Mouse (Mus musculus) common myeloid progenitor, adult 5-6 weeks (primary cell): Measurements from ENCODE around the gene 2610507B11Rik. TPM values are rescaled to one million over a fixed set of nuclear protein-coding genes. Genes with fewer than 3 reads are reported as not detected.
A peak's percentile ranks its signal among the peaks of the same experiment; 100 is the strongest.

Source experiments
- ATAC-seq: replicated peaks from 2 replicates; pipeline ENCODE4 v1.8.0; 2016; ENCODE audit warnings: low read depth, mild to moderate bottlenecking, moderate TSS enrichment, inconsistent platforms; ENCODE audit not compliant: poor library complexity, severe bottlenecking
- total RNA-seq: library from RNA; stranded (forward); fragments of 200-1000, 187-1606 nt; gene quantifications from 2 replicates; pipeline ENCODE4 v1.2.3, GENCODE M21; 2017

2610507B11Rik gene
- total RNA-seq, 1 experiment from 2014 or later, result 88.7 TPM

DNA sequence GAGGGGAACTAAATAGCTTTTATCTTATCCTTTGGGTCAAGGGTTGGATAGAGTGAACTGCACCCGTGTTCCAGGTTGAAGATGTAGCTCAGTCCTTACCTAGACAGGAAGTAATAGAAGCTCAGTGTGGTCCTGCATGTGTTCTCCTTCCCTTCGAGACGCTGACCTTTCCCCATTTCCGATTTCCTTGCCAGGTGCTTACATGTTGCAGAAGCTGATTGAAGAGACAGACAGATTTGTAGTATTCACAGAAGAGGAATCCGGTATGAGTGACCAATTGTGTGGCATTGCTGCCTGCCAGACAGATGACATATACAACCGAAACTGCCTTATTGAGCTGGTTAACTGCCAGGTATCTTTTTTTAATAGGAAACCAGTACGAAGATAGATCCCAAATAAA, 17.3 kb downstream of the 2610507B11Rik start:
- no peak for ATAC-seq

DNA sequence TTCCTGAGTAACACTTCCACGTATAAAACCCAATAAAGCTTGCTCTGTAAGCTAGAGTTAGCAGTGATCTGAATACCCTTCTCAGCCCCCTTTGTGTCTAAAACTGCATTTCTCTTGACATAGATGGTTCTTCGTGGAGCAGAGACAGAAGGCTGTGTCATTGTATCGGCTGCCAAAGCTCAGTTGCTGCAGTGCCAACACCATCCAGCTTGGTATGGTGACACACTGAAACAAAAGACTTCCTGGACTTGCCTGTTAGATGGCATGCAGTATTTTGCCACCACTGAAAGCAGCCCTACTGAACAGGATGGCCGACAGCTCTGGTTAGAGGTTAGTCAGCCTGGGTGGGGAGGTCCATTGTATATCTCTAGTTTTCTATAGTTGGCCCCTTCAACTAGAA, 18.0 kb downstream of the 2610507B11Rik start:
- no peak for ATAC-seq

DNA sequence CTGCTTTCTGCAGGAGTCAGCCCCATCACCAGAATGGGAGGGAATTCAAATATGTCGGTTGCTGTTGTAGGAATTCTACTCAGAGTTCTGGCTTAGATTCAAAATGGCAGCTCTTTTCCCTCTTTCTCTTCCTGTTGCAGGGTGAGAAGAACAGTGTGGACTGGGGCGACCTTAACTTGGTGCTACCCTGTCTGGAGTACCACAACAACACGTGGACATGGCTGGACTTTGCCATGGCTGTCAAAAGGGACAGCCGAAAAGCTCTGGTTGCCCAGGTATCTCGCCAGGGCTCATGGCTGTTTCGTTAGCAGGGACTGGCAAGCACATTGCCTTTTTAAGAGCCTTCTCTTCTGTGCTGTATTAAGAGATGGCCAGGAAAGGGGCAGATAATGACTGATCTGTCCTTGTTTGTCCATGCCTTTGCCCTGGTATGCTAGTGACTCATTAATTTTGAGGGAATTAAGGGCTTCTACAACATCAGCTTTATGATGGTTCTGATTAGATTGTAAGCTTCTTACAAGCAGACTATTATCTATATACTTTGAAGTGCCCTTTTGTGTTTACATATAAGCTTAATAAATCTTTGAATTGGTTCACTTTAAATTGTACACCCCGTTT, 27.7 kb downstream of the 2610507B11Rik start:
- ATAC-seq, result no peak

DNA sequence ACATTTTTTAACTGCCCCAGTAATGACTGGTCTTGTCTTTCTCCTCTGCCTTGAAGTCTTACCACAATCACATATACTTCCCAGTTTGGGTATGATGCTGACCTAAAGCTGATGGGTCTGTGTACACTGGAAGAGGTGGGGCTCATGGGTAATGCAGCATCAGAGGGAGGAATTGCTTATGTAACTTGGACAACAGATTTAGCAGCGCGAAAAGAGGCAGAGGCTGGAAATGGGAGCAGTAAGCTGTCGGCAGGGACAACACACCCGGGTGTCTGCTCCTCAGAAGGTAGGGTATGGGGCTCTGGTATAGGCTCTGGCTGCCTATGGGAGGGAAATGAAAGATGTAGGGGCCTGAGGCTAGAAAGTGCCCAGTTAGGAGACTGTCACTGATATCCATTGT, 29.1 kb downstream of the 2610507B11Rik start, which contains the start of gene BC030499:
BC030499 (plus strand) TSS at position 188 of the 400 bp plus-strand sequence.
- no peak for ATAC-seq

DNA sequence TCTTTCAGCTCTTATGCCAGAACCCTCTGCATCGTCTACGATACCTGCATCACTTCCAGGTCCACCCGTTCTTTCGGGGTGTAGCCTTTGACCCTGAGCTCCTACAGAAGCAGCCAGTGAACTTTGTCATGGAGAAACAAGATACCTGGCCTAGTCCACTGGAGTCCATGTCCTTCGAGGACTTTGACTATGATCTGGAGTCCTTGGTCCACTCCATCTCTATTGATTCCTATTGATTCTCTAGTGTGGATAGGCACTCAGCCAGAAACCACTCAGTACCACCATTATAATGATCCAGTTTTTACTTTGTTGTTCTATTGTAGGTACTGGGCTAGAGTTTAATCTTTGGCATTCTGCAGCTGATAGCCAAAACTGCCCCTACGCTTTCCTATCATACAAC, 33.0 kb downstream of the 2610507B11Rik start:
- no peak for ATAC-seq

DNA sequence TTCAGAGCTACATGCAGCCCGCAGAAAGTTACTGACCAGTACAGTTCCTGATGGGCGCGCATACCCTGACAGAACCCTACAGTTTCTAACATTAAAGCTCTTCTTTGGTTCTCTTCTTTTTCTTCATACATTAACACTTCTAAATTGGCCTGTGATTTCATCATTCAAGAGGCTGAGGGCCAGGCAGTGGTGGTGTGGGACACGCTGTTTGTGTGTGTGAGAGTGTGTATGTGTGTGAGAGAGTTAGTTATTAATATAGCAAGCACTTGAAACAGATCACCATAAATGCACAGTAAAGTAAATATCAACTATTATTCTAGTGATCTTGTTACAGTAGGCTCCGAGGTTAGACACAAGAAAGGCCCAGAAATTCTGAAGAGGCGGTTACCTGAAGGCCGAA, 39.4 kb downstream of the 2610507B11Rik start:
- no peak for ATAC-seq

DNA sequence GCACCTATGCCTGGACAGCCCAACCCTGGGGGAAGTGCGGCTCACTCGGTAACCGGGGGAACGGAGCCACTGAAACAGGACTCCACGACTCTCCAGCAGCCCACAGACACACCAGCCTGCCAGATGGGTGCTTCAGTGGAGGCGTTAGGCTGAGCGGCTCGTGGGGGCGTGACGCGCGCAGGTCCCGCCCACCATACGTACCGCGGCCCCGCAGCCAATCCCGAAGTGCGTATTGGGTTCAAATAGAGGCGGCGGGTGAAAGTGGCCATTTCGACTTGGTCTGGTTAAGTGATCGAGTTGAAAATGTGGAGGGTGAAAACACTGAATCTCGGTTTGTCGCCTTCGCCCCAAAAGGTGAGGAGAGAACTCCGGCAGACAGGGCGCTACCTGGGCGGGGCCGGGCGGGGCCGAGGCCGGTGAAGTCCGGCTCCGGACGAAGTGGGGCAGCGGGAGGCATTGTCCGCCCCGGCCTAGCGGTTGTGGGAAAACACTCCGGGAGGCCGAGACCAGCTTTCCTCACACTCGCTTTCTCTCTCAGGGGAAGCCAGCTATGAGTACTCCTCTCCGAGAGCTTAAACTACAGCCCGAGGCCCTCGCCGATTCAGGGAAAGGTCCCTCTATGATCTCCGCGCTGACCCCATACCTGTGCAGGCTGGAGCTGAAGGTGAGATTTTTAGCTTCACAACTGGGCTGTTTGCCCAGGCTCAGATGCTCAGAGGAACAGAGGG, 40.0 kb downstream of the 2610507B11Rik start, which contains the start of gene Spag5:
Spag5 (plus strand) TSS at position 173 of the 728 bp plus-strand sequence.
- peak; percentile 100 for ATAC-seq

DNA sequence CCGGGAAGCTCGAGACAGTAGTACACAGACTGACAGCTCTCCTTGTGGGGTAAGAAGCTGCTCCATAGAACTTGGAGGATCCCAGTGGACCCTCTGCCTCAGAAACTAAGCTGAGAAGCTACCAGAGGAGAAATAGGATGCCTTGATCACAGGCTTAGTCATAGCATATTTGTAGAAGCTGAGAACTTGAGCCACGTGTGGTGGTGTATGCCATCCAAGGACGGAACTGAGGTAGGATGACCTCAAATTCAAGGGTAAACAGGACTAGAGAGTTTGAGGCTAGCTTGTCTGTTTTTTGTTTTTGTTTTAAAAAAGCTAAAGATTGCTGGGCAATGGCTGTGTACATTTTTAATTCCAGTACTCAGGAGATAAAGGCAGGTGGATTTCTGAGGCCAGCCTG, 43.7 kb downstream of the 2610507B11Rik start:
- ATAC-seq, result no peak

DNA sequence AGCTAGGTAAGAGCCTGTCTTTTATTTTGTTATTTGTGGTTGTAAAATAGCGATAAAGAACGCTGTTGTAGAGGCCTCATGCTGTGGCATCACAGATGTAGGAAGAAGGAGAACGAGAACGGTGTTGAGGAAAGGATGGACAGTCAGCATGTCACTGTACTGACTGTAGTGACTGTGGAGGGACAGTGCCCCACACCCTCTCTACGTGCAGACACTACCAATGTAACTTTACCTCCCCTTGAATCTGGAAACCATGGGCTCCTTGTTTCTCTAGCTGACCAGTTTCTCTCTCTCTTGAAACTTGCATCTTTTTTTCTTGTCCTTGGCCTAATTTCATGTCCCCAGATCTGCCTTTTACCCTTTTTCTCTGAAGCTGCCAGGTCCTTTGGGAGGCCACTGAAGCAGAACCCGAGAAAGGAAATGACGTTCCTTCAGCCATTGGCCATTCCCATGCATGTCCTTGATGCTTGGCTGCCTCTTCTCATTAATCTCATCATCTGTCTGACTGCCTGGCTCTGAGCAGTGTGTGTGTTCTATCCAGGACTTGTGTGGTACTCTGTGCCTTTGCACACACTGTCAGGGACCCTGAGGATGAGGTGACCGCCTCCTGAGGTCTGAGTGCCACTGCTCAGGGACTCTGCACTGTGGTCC, 49.4 kb downstream of the 2610507B11Rik start:
- no peak for ATAC-seq

DNA sequence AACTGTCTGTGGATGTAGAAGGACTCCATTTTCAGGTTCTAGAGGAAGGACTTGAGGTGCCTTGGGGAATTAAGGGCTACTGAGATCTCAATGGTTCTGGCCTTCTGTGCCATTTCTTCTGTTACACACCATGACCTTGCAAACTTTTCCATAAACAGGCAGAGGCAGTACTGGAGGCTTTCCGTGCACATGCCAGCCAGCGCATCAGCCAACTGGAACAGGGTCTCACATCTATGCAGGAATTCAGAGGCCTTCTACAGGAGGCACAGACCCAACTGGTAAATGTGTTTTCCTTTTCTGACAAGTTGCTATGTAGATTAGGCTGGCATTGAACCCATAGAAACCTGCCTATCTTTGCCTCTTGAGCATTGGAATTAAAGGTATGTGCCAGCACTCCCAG, 52.1 kb downstream of the 2610507B11Rik start:
- ATAC-seq, result no peak

DNA sequence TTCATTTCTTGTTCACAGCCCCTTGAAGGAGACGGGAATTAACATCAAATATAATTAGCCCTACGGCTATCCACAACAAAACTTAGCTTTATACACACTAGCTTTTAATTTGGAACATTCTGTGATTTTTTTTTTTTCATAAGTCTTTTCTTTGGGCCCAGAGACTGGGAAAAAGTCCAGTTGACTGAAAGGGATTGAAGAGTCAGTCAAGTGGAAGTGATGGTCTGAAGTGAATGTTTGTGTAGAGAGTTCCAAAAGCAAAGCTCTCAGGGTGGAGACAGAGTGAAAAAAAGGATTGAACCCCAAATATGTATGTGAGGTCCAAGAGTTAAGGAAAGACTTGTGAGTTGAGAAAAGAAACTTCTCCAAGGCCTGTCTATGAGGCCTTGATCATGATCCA, 56.9 kb downstream of the 2610507B11Rik start:
- no peak for ATAC-seq

DNA sequence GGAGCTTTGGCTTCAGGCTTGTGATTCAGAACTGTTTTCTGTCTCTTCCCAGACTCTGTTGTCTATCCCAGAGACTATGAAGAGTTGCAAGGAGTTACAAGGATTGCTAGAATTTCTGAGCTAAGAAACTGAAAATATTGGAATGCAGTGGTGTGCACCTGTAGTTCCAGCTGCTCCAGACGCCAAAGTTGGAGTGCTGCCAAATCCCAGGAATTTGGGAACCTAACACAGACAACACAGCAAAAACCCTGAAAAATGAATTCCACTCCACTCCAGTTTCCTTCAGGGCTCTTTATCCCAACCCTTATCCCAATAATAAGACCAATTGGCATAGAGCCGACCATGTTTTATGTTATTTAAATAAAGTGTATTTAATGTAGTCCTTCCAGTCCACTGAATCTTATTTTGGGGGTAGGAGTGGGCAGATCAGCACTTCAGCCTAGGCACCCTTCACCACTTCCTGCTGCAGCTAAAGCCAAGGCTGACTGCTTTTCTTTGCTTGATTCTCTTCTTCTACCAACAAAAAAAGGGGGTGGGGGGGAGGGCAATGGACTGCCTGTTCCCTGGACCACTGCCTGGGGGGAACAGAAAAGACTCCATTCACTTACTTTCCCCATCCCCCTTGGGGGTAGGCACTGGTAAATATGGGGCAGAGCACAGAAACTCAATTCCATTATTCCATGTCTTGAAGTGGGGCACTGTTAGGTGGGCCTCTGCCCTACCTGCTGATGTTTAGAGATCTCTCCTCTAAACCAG, 60.7 kb downstream of the 2610507B11Rik start:
- no peak for ATAC-seq

DNA sequence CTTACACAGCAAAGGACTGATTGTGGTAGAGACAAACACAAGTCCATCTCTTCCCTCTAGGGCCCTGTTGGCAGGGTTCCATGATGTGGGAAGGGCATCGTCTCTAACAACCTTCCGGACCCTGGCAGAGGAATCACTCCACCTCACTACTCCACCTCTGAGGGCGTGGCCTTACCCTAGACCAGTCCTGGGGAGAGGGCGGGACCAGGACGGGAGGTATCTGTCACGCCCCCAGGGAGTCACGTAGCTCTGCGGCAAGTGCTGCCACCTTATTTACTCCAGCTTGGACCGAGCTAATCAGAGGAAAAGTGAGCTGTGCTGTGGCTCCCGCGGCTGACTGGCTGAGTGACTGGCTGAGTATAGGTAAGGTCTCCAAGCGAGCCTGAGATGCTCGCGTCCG, 61.3 kb downstream of the 2610507B11Rik start, which contains the start of gene Aldoc:
Aldoc (plus strand) TSS at position 109 of the 400 bp plus-strand sequence.
- peak; percentile 97 for ATAC-seq

DNA sequence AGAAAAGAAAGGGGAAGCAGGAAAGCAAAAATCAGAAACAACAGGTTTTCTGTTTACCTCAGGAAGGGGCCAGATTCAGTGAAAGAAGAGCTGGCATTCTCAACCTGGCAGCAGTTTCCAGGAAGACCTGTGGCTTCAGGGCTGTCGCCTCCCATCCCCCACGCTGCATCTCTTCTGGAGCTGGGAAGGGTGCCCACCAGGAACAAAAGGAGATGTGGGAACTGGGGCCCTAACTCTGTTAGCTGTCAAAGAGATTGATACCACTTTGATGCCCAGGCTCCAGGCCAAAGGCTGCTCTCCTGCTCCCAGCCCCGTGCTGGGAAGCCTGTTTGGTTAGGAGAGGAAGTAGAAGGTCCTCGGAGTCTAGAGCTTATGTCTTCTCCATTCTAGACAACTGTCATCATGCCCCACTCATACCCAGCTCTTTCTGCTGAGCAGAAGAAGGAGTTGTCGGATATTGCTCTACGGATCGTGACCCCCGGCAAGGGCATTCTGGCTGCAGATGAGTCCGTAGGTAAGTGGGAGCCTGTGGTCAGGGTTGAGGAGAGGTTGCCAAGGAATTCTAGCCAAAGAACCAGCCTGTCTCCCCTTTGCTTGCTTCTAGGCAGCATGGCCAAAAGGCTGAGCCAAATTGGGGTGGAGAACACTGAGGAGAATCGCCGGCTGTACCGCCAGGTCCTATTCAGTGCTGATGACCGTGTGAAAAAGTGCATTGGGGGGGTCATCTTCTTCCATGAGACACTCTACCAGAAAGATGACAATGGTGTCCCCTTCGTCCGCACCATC, 62.6 kb downstream of the 2610507B11Rik start:
- no peak for ATAC-seq

DNA sequence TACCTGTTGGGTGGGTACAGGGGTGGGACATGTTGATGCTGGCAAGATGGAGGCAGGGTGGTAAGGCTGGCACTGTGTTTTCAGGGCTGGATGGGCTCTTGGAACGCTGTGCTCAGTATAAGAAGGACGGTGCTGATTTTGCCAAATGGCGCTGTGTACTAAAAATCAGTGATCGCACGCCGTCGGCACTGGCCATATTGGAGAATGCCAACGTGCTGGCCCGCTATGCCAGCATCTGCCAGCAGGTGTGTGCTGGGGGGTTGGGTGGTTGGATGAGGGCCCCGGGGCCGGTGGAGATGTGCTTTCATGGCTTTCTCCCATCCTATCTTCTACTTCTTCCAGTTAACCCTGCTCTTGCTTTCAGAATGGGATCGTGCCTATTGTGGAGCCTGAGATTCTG, 63.4 kb downstream of the 2610507B11Rik start:
- no peak for ATAC-seq

DNA sequence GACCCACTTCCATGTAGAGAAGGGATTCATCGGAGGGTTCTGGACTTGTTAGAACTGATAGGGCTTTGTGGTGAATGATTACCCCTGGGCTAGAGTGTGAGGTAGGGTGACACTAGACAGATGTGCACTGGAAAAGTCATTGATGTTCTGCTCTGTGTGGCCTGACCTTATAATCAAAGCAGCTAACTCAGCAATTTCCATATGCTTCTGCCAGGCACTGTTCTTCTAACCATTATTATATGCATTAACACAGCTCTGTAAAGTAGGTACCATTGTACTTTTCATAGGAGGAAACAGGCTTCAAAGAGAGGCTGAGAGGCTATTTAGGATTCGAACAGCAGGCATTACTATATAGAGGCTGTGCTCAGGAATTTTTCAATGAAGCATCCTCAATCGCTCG, 65.7 kb downstream of the 2610507B11Rik start:
- ATAC-seq, result no peak

DNA sequence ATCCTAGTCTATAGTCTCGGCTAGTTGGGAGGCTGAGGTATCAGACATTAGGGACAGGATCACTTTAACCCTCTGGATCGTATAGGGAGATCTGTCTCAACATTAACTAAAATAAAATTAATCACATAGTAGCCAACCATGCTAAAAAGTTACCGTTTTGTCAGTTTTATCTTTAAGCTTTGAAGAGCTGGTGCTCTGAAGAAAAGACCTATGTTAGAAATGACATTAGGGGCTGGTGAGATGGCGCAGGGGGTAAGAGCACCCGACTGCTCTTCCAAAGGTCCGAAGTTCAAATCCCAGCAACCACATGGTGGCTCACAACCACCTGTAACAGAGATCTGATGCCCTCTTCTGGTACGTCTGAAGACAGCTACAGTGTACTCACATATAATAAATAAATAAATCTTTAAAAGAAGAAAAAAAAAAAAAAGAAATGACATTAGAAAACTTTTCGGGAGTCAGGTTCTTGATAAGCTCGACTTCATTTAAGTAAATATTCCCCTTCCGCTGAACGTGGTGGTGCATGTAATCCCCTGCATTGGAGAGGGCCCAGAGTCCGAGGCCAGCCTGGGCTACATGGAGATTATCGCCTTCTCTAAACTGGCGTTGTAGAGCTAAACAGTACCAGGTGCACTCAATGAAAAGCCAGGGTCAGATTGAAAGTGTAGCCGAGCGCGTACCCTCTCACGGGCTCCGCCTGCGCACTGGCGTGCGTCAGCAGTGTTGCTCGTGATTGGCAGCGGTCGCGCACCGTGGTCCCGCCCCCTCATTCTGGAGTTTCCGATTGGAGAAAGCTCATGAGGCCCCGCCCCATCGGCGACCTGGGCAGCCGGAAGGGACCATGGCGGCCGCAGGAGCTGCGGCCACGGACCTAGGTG, 66.3 kb downstream of the 2610507B11Rik start, which contains the start of gene Pigs:
Pigs (plus strand) TSS at position 782 of the 878 bp plus-strand sequence.
- ATAC-seq, result peak; percentile 98

DNA sequence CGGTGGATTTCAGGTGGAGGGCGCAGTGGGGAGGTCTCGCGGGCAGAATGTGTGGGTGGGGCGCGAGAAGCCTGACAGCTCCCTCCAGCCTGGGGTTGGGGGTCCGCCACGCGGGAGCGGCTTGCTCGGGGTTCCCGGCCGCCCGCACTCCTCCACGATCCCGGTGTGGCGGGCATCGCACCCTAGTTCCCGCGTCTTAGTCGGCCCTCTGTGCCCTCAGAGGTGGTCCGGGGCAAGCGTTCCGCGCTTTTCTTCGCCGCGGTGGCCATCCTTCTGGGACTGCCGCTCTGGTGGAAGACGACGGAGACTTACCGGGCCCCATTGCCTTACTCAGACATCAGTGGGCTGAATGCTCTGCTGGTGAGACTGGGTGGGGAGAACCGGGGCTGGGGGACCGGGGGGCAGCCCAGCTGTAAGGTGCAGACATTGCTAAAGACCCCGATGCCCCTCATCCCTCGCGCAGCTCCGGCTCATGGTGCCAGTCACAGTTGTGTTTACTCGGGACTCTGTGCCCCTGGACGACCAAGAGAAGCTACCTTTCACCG, 67.0 kb downstream of the 2610507B11Rik start:
- no peak; the same call in 1 of the 2 replicates for ATAC-seq
